Mouse (Mus musculus) cerebellum, postnatal 36 days (tissue): ENCODE results near the gene Hnrnph1.

Experiments
- DNase-seq, 2 experiments: peaks; one replicate each; pipeline ENCODE4 v3.0.0; 2021 to 2022; ENCODE audit warnings: mixed read lengths in 2 of 2

Gene Hnrnph1

GRCm38 (mm10) chr11:50373621-50374020 lies 3.2 kb upstream of the Hnrnph1 start:
- DNase-seq = no peak

DNA sequence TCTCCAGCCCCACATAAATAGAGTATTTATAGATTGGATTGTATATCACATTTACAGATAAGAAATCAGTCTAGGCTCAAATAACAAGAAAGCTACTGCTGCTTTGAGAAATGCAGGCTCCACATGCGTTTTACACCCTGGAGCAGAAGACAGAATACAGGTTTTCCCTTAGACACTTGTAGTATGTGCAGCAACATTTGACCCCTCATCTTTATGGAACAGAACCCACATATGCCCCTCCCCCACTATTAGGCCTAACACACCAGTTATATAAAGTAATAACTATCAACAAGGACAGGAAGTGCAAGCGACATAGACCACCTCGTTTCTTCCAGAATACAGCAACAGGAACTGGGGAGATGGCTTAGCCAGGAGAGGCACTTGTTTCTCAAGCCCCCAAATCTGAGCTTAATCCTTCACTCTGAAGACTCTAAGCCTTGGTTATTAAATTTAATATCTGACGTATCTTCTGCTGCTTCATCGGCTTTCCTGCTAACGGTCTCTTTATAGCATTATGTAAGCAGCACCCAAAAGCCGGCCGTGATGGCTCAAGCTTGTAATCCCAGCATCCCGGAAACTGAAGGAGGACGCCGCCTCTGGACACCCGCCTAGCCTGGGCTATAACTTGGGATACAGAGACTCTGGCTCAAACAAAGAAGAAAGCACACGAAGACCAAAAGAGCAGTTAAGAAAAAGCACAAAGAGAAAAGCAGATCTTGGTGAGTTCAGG lies 2.3 kb upstream of the Hnrnph1 start:
- DNase-seq = no peak

DNA sequence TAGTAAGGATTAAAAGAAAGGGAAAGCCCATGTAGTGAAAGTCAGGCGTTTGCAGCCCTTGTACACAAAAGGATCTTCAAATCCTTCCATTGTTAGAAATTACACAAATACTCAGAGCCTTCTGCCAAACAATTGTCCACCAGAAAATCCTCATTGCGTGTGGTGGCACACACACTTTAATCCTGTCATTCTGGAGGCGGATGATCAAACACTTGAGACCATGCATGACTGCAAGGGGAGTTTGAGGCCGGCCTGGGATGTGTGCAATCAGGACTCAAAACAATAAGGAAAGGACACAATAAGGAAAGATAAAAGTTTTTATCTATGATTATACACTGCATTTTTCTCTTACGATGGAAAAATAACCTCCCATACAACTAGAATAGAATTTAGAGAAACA lies 1.4 kb upstream of the Hnrnph1 start:
- no peak for DNase-seq

- DNase-seq = peak in 1 of 2 experiments; percentile 23
Observed at GRCm38 (mm10) chr11:50376156-50376790, 517 bp upstream of the Hnrnph1 start.

GRCm38 (mm10) chr11:50377892-50378684 lies 1.3 kb downstream of the Hnrnph1 start:
- DNase-seq = peak; percentile 74 to 83

DNA sequence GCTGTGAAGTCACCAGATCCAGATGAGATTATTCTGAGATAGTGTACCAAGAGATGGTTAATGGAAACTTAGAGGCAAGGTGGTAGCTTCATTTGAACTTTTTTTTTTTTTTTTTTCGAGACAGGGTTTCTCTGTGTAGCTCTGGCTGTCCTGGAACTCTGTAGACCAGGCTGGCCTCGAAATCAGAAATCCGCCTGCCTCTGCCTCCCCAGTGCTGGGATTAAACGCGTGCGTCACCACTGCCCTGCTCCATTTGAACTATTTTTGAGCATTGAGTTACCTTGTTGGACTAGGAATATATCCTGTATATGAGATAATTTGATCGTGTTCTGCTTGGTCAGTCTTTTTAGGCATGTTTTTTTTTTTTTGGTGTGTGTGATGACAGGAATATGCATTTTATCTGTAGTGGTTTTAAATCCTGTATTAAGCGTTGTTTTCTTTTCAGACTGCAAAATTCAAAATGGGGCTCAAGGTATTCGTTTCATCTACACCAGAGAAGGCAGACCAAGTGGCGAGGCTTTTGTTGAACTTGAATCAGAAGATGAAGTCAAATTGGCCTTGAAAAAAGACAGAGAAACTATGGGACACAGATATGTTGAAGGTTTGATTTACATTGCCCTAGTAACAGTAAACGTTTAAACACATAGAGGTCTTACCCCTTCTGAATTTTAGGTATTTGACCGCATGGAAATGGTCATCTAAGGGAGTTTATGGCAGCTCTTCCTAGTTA lies 2.4 kb downstream of the Hnrnph1 start:
- no peak for DNase-seq

DNA sequence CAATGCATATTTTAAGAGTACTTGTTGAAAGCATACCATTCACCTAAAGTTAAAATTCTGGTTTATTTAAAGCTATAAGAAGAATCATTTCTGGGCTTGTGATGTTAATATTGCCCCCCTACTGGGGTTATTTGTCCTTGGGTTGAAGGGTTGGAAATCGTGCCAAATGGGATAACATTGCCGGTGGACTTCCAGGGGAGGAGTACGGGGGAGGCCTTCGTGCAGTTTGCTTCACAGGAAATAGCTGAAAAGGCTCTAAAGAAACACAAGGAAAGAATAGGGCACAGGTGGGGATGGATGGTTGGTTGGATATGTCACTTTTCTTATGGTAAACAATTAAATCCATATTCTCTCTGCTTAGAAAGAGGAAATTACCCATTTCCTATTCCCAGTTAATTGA lies 4.5 kb downstream of the Hnrnph1 start:
- no peak for DNase-seq

- no peak for DNase-seq
Observed at GRCm38 (mm10) chr11:50387167-50387679, 10.4 kb downstream of the Hnrnph1 start.

DNA sequence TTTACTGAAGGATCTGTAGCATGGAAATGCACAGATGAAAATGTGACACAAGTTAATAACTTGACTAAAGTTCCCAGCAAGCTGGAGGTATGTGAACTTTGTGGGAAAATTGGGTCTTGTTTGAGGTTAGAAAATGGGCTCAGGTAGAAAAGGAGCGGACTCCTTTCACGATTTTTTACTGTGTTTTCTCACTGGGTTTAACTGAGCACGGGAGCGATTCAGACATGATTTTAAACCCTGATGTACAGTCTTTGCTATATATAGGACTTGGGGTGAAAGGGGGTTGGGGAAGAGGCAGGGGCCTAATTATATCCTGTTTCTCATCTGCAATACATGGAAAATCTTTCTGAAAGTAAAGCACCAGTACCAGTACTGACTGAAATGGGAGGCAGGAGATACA lies 10.9 kb downstream of the Hnrnph1 start:
- no peak for DNase-seq

- DNase-seq = no peak
Observed at GRCm38 (mm10) chr11:50388217-50388929, 11.6 kb downstream of the Hnrnph1 start.

DNA sequence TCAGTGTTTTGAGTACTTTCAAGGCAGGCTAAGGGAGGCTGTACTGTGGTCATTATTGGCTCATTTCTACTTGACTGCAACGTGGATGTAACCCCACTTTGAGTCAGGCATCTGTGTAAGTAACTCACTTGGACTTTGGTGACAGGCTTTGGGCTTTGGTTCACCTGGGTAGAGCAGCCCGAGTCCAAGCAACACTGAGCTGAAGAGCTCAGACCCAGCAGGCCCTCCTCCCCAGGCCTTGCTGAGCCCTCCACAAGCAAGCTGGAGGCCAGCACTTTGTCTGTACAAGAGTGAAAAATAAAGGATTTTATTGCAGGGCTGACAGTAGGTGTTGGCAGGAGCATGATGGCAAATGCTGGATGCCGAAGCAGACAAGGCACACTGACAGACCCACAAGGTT lies 12.2 kb downstream of the Hnrnph1 start:
- no peak for DNase-seq

GRCm38 (mm10) chr11:50389616-50390015 lies 12.8 kb downstream of the Hnrnph1 start:
- DNase-seq = no peak

GRCm38 (mm10) chr11:50391272-50391960 lies 14.6 kb downstream of the Hnrnph1 start:
- DNase-seq = no peak

- no peak for DNase-seq
Observed at GRCm38 (mm10) chr11:50393306-50393705, 16.5 kb downstream of the Hnrnph1 start.

DNA sequence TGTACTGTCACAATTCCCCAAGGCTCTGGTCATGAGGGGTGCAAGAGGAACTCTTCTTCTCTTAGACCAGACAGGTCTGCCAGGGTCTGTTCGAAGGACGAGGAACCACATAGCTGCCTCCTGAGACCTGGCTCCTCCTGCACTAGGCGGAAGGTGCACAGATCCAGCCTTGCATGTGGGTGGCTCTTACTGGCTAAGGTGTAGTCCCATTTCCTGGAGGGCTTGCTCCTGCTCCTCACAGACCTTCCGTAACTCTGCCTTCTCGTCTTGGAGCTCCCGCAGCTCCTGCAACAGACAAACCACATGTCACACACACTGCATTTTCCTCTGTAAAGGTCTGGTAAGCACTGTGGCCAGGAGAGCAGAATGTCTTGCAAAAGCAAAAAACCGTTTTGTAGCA lies 17.9 kb downstream of the Hnrnph1 start:
- no peak for DNase-seq

DNA sequence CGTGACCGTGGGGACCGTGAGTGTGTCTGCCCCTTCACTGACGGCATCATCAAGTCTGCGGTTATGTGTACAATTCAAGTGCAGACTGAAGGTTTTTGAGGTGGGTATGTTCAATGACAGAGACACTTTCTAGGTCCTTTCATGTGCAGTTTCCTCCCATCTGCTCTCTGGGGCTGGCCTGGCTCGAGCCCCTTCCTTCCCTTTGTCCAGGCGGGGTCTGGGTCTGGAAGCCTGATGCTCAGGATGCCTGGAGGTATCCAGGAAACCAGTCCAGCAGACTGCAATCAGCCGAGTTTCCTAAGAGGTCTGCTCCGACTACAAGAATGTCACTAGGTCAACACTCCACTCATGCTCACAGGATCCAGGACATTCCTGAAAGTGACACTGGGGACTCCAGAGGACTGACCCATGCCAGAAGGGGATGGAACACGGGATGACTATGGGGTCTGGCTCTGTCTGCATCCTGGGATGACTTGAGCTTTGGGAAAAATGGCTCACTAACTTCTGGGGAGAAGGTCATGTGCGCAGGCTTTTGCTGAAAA lies 20.0 kb downstream of the Hnrnph1 start:
- no peak for DNase-seq

DNA sequence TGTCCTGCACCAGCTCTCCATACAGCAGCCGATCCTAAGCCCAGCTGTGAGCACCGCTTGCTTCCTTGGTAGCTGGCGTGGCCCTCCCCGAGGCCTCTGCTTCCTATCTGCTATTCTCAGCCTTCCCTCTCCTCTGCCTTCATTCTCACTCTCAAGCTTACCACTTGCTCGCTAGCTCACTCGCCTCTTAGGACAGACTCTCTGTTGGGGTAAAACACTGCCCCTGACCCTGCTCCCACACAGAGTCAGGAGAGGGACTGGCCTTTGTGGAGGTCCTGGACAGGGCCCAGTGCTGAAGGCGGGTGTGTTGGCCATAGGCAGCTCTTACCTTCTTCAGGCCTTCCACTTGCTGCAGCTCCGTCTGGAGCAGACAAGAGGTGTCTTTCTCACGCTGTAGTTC lies 20.5 kb downstream of the Hnrnph1 start:
- DNase-seq = no peak

DNA sequence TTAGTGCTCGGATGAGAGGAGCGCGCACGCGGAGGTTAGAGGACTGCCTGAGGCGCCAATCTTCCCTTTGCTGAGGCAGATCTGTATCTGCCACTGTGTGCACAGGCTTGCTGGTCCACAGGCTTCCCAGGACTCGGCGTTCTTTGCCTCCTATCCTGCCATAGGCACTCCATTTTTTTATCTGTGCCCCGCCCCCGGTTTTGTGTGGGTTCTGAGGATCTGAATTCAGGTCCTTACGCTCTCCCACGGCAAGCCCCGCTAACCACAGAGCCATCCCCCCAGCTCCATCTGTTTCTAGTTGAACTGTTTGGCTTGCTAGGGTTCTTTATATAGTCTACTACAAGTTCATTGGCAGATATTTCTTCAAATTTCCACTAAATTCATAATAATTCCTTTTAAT lies 22.0 kb downstream of the Hnrnph1 start:
- DNase-seq = no peak

GRCm38 (mm10) chr11:50402481-50402880 lies 25.7 kb downstream of the Hnrnph1 start:
- DNase-seq = no peak

GRCm38 (mm10) chr11:50403367-50404014 lies 26.7 kb downstream of the Hnrnph1 start:
- peak; percentile 44 to 51 for DNase-seq

DNA sequence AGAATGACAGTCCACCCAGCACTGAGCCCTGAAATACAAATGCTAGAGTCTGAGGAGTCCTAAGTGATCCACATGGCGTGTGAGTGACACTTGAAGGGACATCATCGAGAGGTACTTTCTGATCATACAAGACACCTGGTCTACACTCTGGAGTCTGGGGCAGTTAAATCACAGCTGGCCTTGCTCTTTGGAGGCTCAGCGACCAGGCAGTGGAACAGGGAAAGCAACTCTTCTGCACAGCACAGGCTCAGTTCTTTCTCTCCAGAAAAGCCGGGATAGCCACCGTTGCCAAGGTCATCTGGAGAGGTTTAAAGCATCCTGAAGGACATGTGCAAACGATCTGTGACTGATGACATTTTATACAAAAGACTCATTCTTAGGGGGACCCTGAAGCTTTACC lies 30.4 kb downstream of the Hnrnph1 start:
- DNase-seq = no peak
